Mouse (Mus musculus) spleen, postnatal 4 days (tissue): ENCODE results near the gene Golga1.

Experiments used
- DNase-seq, 2 experiments: peaks; one replicate each; pipeline ENCODE4 v3.0.0; 2022; ENCODE audit warnings: low spot score in 2 of 2

Gene Golga1

DNA sequence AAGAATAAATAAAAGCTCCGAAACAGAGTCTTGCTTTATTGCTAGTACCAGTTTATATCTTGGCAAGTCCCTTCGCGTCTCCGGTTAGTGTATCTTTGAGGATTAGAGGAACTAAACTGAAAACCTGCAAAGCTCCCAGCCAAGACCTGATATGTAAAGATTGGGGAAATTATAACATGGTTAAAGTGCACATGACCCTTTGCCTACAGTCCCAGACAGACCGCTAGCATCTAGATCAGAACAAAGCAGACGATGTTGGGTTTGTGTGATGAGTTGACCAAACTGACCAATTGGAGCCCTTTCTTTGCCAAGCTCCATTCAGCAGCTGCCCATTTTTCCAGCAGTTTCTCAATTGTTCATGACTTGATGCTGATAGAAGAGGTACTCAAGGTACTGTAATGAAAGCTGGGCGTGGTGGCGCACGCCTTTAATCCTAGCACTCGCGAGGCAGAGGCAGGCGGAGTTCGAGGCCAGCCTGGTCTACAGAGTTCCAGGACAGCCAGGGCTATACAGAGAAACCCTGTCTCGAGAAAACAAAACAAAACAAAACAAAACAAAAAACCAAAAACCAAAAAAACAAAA, 59.1 kb downstream of the Golga1 start:
- DNase-seq = no peak

DNA sequence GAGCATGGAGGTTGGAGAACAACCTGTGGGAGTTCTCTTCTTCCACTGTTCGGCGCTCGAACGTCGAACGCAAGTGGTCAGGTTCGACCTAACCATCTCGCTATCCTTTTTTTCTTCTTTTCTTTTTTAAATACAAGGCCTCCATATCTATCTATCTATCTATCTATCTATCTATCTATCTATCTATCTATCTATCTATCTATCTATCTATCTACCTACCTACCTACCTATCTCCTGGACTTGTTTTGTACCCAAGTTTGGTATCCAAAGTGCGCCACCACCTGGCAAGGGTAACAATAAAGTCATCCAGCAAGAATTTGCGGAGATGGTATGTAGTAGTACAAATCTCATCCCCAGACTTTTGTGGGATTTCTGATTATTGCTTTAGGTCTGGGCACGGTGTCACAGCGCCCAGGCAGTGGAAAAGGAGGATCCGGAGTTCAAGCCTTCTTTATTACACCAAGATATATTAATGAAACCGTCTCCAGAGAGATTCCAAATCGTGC, 59.7 kb downstream of the Golga1 start, which contains the start of gene Rpl35:
TSS of gene Rpl35 (minus strand) at position 51 of the 506 bp plus-strand sequence.
- DNase-seq = peak; percentile 65 to 81

- DNase-seq = peak; percentile 92 to 96
Observed at GRCm38 (mm10) chr2:39004880-39005435, 60.4 kb downstream of the Golga1 start, which contains the start of gene Arpc5l. TSS of gene Arpc5l (plus strand) at chr2:39005348.

DNA sequence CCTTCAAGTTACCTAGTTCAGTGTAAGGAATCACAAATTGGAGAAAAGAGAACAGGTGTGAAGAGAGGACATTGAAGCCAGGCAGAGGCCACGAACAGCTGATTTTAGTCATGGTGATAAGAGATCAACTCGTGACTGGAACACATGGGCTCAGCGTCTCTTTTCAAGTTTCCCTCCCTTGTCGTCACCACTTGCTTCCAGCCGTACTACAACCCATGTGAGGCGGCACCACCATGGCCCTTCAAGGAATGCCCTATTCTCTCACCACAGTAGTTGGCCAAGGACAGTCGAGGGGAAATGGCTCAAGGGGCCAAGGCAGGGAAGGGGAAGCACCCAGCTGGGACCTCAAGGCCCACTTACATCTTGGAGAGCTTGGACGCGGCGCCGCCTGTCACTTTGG, 61.0 kb downstream of the Golga1 start:
- peak in 1 of 2 experiments; percentile 39 for DNase-seq

- no peak for DNase-seq
Observed at GRCm38 (mm10) chr2:39003512-39003911, 61.8 kb downstream of the Golga1 start.

DNA sequence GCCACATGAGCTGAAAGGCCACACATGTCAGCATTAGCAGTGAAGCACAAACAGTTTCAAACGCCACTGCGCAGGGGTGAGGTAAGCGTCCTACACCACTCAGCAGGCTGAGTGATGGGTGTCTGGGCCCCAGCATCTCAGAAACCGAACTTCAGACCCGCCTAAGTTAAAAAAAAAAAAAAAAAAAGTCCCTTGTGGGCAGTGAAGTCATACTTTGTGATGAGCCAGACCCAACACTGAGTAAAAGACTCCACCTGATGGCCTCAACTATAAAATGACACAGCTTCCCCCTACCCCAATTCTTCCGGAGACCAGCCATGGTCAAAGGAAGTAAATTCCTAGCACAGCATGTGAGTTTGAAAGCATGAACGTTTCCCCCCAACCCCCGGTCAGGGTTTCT, 62.2 kb downstream of the Golga1 start:
- DNase-seq = no peak

DNA sequence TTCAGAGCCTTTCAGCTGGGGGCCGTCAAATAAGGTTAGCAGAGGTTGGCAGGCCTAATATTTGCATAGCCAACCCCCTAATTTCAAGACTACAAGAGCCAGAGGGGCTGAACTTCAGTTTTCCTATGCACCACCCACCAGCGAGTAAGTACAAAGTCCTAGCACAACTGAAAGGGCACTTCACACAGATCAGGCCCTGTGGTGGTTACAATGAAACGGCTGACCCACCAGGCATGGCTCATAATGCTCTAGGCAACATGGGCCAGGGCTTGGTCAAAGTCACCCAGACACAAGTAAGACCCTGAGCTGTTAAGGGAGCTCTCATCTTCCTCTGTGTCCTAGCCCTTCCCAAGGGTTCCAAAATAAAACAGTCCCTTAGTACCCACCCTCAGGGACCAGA, 63.5 kb downstream of the Golga1 start:
- no peak for DNase-seq

DNA sequence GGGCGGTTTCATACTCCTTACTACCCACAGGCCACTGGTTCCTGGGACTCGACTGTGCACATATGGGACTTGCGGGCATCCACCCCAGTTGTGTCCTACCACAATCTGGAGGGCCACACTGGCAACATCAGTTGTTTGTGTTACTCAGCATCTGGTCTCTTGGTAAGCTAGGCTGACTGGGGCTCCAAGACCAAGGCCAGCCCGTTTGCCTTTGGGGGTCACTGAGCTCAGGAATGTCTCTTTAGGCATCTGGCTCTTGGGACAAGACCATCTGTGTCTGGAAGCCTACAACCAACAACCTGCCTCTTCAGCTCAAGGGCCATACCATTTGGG, 64.8 kb downstream of the Golga1 start:
- no peak for DNase-seq

GRCm38 (mm10) chr2:38999910-39000586, 65.3 kb downstream of the Golga1 start:
- no peak for DNase-seq

GRCm38 (mm10) chr2:38999381-38999780, 66.0 kb downstream of the Golga1 start:
- no peak for DNase-seq

DNA sequence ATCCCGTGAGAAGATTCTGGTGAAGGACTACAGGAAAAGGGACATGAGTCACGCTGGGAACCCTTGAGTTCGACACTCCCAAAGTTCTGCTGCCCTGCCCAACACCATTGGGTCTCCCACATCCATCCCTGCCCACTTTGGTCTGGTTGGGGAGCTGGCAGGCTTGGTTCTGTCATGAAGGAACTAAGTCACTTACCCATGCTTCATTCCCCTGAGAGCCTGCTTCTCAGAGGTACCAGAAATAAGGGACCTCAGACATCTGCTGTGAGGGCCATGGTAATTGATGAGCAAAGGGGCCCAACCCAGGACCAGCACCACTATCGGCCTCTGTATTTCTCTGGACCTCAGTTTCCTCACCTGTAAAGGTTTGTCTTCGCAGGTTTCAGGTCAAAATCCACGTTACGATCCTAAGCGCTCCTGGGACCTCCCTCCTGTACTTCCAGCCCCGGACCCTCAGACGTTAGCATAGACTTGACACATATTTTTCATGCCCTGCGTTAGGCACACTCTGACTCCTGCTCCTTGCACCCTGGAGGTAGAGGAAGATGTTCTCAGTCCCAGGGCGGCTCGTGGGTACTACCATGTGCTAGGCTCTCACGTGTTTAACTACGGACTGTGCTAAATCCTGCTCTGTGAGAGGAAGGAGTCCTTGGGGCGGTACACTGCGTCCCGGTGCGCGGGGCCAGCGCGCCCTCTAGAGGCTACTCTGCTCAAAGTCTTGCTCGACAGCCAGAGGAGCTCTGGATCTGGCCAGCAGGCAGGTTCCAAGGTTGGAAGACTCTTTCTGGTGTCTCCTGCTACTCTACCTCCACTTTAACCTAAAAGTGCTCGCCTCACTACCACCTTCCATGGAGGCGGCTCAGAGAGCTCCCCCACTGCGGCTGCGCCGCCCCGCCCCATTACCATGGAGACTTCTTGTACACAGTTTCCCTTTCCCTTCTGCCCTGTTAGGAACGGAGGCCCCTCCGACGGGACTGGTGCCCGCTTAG, 67.7 kb downstream of the Golga1 start, which contains the start of gene Wdr38:
TSS of gene Wdr38 (plus strand) at position 91 of the 989 bp plus-strand sequence.
- DNase-seq = peak; percentile 86 to 94

GRCm38 (mm10) chr2:38992452-38992851, 72.9 kb downstream of the Golga1 start:
- no peak for DNase-seq

DNA sequence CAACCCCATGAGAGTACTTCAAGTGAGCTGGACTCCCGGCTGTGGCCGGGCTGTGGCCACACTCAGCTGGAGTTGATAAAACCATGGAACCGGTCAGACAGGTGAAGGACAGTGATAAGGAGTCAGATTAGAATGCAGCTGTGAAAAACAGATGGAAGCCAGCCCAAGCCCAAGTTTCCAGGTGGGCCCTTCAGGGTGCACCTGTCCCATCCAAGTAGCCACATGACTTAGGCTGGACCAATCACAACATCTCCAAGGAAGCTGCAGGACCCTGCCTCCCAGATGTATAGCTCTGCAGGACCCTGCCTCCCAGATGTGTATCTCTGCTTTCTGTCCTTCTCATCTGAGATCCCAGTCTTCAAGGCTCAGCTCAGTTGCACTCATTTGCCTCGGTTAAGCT, 73.3 kb downstream of the Golga1 start:
- DNase-seq = no peak

GRCm38 (mm10) chr2:38988929-38989328, 76.4 kb downstream of the Golga1 start:
- DNase-seq = no peak

GRCm38 (mm10) chr2:38987803-38988510, 77.4 kb downstream of the Golga1 start:
- no peak for DNase-seq

- DNase-seq = no peak
Observed at GRCm38 (mm10) chr2:38987371-38987770, 78.0 kb downstream of the Golga1 start.

DNA sequence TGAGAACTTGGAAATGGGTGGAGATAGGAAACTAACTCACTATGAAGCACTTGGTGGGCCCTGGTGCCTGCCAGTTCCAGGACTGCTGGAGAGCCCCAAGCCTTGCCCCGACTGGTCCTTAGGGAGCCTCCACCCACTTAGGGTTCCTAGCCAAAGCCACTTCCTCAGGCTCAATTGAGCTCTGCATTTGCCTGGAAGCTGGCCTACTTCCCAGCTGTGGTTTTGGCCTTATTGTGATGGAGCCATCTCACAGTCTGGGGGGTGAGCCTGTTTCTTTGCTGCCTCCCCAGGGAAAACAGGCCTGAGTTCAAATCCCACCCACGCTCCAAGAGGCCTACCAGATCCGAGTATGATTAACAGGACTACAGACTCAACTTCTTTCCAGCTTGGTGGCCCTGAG, 78.8 kb downstream of the Golga1 start:
- DNase-seq = peak in 1 of 2 experiments; percentile 12

DNA sequence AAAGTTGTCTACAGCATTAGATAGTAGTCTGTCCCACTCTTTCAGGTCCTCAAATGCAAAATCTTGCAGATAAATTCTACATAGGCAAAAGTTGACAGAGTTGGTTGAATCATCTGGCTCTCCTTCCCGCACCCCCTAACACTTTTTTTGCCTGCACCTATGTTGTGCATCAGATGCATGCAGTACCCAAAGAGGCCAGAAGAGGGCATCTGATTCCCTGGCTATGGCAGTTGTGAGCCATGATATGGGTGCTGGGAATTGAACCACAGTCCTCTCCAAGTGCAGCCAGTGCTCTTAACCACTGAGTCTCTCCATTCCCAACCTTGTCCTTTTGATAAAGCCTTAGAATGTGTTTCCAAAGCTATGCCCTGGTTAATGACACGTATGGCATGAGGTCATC, 81.9 kb downstream of the Golga1 start:
- no peak for DNase-seq

GRCm38 (mm10) chr2:38977837-38978236, 87.5 kb downstream of the Golga1 start:
- DNase-seq = no peak

GRCm38 (mm10) chr2:38975941-38976805, 89.2 kb downstream of the Golga1 start:
- no peak for DNase-seq
